Mouse (Mus musculus): ENCODE results near the gene Sephs2. TPM values are rescaled to one million over a fixed set of nuclear protein-coding genes. Genes with fewer than 3 reads are reported as not detected.
"Not testable (repeated sequence)": the region's sequence is repeated elsewhere in the genome, so short reads cannot be mapped to it uniquely, and the experiment has no call there.

Gene Sephs2
- polyA plus RNA-seq, 1 experiment, result not detected

DNA sequence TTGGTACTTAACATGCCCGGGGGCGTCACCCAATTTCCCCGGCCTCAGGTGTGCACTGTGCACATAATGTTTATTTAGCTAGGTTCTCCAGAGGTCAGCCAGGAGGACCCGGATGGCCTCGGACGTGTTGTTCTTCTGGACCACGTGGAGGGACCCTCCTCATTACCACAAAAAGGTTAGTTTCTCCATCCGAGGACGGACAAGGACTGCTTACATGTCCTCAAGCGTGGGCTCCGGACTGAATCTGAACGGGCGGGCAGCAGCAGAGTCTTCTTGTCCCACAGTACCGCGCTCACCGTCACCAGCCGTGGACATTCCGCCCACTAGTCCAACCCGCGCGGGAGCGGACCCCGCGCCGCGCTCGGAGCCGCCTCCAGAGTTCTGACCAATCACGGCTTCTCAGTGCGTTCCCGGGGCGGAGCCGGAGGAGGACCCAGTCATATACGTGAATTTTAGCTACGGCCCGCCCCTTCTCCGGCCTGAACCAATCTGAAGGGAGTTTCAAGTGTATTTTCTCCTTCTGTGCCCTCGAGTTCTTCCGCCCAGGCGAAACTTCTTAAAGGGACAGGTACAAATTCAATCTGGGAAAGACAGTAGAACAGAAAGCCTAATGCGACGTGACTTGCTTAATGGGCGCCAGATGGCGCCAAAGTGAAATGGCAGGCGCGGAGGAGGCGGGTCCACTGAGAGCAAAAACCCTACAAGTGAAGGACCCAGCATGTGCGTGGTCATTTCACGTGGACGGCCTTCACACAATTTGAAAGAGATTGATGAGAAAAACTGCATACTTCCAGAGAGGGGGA is 13.3 kb downstream of the Sephs2 start, which contains the start of gene Dctpp1:
TSS of gene Dctpp1 (minus strand) at position 401 of the 803 bp plus-strand sequence.
- WGBS, result under 1% methylated on average over 50 of the region's 50 CpGs
- Histone ChIP-seq H3K4me1 (ENCODE audit: control insufficient read depth, insufficient read depth, low read length) (no peaks in the 10 kb centered on the region), H3K27ac (ENCODE audit: insufficient read depth, low read depth, low read length) (peak within 1 kb of the TSS; percentile 7; the same call in 1 of the 2 replicates), H3K4me3 (ENCODE audit: insufficient read depth, low read depth, low read length) (peak within 1 kb of the TSS; percentile 67)
- peak; percentile 63 for TF ChIP-seq POLR2A (IDR thresholded peaks at IDR 0.05; ENCODE audit: insufficient read depth, low read depth, low read length)
- peak; percentile 79 for TF ChIP-seq CTCF (IDR thresholded peaks at IDR 0.05; ENCODE audit: insufficient read depth, low read depth, low read length)

DNA sequence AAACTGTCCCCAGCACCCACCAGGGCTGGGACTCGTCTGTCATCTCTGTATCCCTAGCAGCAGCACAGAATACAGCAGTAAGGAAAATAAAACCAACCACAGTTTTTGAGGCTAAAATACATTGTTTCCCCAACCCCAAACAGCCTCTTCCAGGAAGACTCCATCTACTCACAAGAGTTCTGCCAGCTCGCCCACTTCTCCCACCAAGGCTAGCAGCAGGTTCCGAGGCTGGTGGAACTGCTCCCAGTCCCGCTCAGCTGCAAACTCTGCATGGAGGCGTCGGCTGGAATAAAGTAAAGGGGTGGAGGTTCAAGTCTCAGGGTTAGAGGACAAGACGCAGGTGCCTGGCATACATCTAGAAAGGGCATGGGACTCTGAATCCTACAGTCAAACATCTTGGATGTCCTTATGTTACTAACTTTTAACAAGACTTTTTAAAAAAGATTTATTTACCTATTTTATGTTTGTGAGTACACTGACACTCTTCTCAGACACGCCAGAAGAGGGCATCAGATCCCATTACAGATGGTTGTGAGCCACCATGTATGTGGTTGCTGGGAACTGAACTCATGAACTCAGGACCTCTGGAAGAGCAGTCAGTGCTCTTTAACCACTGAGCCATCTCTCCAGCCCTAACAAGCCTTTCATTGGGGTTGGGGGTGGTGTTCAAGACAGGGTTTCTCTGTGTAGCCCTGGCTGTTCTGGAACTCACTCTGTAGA is 14.5 kb downstream of the Sephs2 start:
- WGBS, result 54% methylated on average over 8 of the region's 8 CpGs
- Histone ChIP-seq H3K4me1 (ENCODE audit: control insufficient read depth, insufficient read depth, low read length) (no peaks in the 10 kb centered on the region; the same call in 1 of the 2 replicates), H3K27ac (ENCODE audit: insufficient read depth, low read depth, low read length) (no peak overlapping the region), H3K4me3 (ENCODE audit: insufficient read depth, low read depth, low read length) (no peak overlapping the region)
- TF ChIP-seq CTCF (IDR thresholded peaks at IDR 0.05; ENCODE audit: insufficient read depth, low read depth, low read length), result no peak
- no peak for TF ChIP-seq POLR2A (IDR thresholded peaks at IDR 0.05; ENCODE audit: insufficient read depth, low read depth, low read length)

DNA sequence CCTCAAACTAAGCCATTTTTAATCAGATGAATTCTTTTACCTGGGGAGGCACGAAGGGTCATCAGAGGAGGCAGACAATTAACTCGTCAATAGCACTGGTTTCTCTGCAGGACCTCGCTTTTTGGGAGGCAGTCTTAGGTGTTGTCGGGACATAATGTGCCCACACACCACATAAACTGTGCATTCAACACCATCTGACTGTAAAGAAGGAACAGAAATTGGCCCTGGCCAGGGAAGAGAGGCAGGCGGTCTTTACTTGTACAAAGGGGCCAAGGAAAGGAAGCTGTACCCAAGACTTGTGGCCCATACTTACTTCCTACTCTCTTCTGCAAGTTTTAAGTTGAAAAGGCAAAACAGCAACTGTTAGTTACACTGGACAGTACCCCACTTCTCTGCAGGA is 17.3 kb downstream of the Sephs2 start:
- no peak overlapping the region for H3K27ac ChIP-seq (ENCODE audit: insufficient read depth, low read depth, low read length)
- H3K4me3 ChIP-seq (ENCODE audit: insufficient read depth, low read depth, low read length), result no peak overlapping the region
- 87% methylated on average over 5 of the region's 5 CpGs for WGBS
- TF ChIP-seq CTCF (IDR thresholded peaks at IDR 0.05; ENCODE audit: insufficient read depth, low read depth, low read length), result no peak
- no peak for TF ChIP-seq POLR2A (IDR thresholded peaks at IDR 0.05; ENCODE audit: insufficient read depth, low read depth, low read length)
- H3K4me1 ChIP-seq (ENCODE audit: control insufficient read depth, insufficient read depth, low read length), result peaks cover 2% of the 10 kb centered on the region; the same call in 1 of the 2 replicates

DNA sequence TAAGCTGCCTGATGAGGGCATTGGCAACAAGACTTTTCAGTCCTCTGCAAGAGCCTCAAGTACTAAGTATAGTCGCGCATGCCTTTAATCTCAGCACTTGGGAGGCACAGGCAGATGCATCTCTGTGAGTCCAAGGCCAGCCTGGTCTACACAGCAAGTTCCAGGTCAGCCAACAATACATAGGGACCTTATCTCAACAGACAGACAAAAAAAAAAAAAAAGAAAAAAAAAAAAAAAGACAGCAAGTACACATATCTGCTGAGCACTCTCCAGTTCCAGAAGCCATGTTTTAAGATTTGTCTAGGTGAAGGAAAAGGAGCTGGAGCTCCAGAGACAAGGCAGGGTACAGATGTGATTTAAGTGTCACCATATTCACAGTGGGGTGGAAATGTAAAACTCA is 17.9 kb downstream of the Sephs2 start:
- Histone ChIP-seq H3K27ac (ENCODE audit: insufficient read depth, low read depth, low read length) (no peak overlapping the region), H3K4me3 (ENCODE audit: insufficient read depth, low read depth, low read length) (no peak overlapping the region), H3K4me1 (ENCODE audit: control insufficient read depth, insufficient read depth, low read length) (peaks cover 2% of the 10 kb centered on the region; the same call in 1 of the 2 replicates)
- WGBS, result 100% methylated on average over 2 of the region's 2 CpGs
- no peak for TF ChIP-seq CTCF (IDR thresholded peaks at IDR 0.05; ENCODE audit: insufficient read depth, low read depth, low read length)

DNA sequence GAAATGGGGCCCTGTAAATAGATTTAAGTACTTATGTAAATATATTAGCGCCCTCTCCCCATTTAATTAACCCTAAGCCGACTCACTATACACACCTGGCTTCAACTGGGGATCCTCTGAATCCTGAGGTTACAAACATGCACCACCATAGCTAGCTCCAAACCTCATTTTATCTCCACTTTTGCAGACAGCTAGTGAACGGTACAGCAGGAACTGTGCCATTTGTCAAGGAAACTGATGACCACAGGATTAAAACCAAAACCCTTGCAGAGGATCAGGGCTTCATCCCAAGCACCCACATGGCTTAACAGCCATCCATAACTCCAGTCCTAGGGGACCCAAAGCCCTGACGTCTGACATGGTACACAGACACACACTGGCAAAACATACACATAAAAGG is 18.8 kb downstream of the Sephs2 start:
- Histone ChIP-seq H3K4me1 (ENCODE audit: control insufficient read depth, insufficient read depth, low read length) (peaks cover 2% of the 10 kb centered on the region; the same call in 1 of the 2 replicates), H3K4me3 (ENCODE audit: insufficient read depth, low read depth, low read length) (no peak overlapping the region), H3K27ac (ENCODE audit: insufficient read depth, low read depth, low read length) (no peak overlapping the region)
- 26% methylated on average over 4 of the region's 4 CpGs for WGBS
- TF ChIP-seq CTCF (IDR thresholded peaks at IDR 0.05; ENCODE audit: insufficient read depth, low read depth, low read length), result no peak
- no peak for TF ChIP-seq POLR2A (IDR thresholded peaks at IDR 0.05; ENCODE audit: insufficient read depth, low read depth, low read length)

DNA sequence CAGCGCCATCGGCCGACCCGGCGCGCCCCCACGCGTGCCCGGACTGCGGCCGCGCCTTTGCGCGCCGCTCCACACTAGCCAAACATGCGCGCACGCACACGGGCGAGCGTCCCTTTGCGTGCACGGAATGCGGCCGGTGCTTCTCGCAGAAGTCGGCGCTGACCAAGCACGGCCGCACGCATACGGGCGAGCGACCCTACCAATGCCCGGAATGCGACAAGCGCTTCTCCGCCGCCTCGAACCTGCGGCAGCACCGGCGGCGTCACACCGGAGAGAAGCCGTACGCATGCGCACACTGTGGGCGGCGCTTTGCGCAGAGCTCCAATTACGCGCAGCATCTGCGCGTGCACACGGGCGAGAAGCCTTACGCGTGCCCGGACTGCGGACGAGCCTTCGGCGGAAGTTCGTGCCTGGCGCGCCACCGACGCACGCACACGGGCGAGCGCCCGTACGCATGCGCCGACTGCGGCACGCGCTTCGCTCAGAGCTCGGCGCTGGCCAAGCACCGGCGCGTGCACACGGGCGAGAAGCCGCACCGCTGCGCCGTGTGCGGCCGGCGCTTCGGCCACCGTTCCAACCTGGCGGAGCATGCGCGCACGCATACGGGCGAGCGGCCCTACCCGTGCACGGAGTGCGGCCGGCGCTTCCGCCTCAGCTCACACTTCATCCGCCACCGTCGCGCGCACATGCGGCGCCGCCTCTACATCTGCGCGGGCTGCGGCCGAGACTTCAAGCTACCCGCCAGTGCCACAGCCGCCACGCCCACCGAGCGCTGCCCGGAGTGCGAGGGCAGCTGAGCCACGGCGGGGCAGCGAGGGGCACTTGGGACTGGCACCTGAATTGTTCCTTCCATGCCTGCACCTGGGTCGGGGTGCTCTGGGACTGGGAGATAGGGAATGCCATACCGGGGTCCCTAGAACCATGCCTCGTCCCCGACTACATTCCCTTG is 19.8 kb downstream of the Sephs2 start:
- Histone ChIP-seq H3K4me1 (ENCODE audit: control insufficient read depth, insufficient read depth, low read length) (peaks cover 2% of the 10 kb centered on the region; the same call in 1 of the 2 replicates), H3K27ac (ENCODE audit: insufficient read depth, low read depth, low read length) (peak overlapping the region; percentile 75), H3K4me3 (ENCODE audit: insufficient read depth, low read depth, low read length) (peak overlapping the region; percentile 53)
- WGBS, result under 1% methylated on average over 136 of the region's 136 CpGs
- peak; percentile 76 for TF ChIP-seq POLR2A (IDR thresholded peaks at IDR 0.05; ENCODE audit: insufficient read depth, low read depth, low read length)
- TF ChIP-seq CTCF (IDR thresholded peaks at IDR 0.05; ENCODE audit: insufficient read depth, low read depth, low read length), result no peak

DNA sequence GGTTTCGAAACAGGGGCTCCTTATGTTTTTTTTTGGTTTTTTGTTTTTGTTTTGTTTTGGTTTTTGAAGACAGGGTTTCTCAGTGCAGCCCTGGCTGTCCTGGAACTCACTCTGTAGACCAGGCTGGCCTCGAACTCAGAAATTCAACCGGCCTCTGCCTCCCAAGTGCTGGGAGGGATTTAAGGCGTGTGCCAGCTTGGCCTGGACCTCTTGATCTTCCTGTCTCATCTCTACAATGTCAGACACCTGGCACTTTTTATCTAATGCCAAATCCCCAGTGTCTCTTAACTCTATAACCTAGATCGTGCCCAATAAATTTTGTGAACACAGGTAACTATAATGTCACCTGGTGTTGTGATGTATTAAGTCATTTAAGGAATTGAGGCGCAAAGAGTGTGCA is 20.5 kb downstream of the Sephs2 start:
- peak overlapping the region; percentile 62 for H3K27ac ChIP-seq (ENCODE audit: insufficient read depth, low read depth, low read length)
- peaks cover 2% of the 10 kb centered on the region; the same call in 1 of the 2 replicates for H3K4me1 ChIP-seq (ENCODE audit: control insufficient read depth, insufficient read depth, low read length)
- peak overlapping the region; percentile 53 for H3K4me3 ChIP-seq (ENCODE audit: insufficient read depth, low read depth, low read length)
- TF ChIP-seq CTCF (IDR thresholded peaks at IDR 0.05; ENCODE audit: insufficient read depth, low read depth, low read length) (no peak), POLR2A (IDR thresholded peaks at IDR 0.05; ENCODE audit: insufficient read depth, low read depth, low read length) (no peak)
- WGBS, result 79% methylated on average over 6 of the region's 6 CpGs

DNA sequence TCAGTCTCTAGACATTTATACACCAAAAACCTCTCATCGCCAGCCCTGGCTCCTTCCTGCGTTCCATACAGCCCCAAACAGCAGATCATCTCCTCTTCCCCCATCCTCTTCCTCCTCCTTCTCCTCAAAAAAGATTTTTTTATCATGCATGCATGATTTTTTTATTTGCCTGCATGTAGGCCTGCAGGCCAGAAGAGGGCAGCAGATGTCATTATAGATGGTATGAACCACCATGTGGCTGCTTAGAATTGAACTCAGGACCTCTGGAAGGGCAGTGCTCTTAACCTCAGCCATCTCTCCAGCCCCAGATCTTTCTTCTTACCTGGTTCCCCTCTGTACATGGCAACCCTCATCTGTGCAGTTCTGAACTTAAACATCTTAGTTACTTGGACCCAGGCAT is 21.4 kb downstream of the Sephs2 start:
- Histone ChIP-seq H3K27ac (ENCODE audit: insufficient read depth, low read depth, low read length) (no peak overlapping the region), H3K4me1 (ENCODE audit: control insufficient read depth, insufficient read depth, low read length) (peaks cover 2% of the 10 kb centered on the region; the same call in 1 of the 2 replicates), H3K4me3 (ENCODE audit: insufficient read depth, low read depth, low read length) (no peak overlapping the region)
- TF ChIP-seq CTCF (IDR thresholded peaks at IDR 0.05; ENCODE audit: insufficient read depth, low read depth, low read length) (no peak), POLR2A (IDR thresholded peaks at IDR 0.05; ENCODE audit: insufficient read depth, low read depth, low read length) (no peak)
- 80% methylated on average over 2 of the region's 2 CpGs for WGBS

DNA sequence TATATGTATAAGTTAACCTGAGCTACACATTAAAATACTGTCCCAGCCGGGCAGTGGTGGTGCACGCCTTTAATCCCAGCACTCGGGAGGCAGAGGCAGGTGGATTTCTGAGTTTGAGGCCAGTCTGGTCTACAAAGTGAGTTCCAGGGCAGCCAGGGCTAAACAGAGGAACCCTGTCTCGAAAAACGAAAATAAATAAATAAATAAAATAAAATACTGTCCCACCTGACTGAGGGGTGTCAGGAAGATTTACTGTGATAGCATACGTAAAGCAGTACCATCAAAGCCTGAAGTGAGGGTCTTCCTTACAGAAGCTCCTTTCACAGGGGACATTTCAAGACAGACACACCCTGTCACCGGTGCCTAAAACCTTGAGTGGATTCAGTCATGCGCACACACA is 23.3 kb downstream of the Sephs2 start:
- not testable (repeated sequence) for H3K4me1 ChIP-seq (ENCODE audit: control insufficient read depth, insufficient read depth, low read length); H3K27ac ChIP-seq (ENCODE audit: insufficient read depth, low read depth, low read length); H3K4me3 ChIP-seq (ENCODE audit: insufficient read depth, low read depth, low read length)
- 89% methylated on average over 8 of the region's 8 CpGs for WGBS

Data from olfactory bulb, adult 2 months (tissue).